Mouse (Mus musculus) midbrain, embryonic 14.5 days (tissue): ENCODE measurements around the gene Tmem208. TPM values are rescaled to one million over a fixed set of nuclear protein-coding genes. Genes with fewer than 3 reads are reported as not detected.

Experiments used
- ATAC-seq: fragments of 200-750 bp; cut with Nextera tagmentation; 2 replicates; pipeline ENCODE4 v1.8.0; 2017; ENCODE audit warnings: moderate number of reproducible peaks, moderate library complexity; ENCODE audit not compliant: low FRiP score, low TSS enrichment
- DNase-seq: peaks from one replicate; pipeline ENCODE4 v3.0.0-alpha.2; 2015
- H3K27ac ChIP-seq: fragments of 300-500 bp; sonication (generic); replicated peaks from 2 replicates; pipeline ENCODE4 v1.5.1; 2014; ENCODE audit warnings: mild to moderate bottlenecking, low read depth, low read length, moderate library complexity
- H3K27me3 ChIP-seq: fragments of 300-500 bp; sonication (generic); 2 replicates; pipeline ENCODE4 v1.6.1; 2014; ENCODE audit warnings: low read length, control low read depth, mixed read lengths; ENCODE audit not compliant: control insufficient read depth, insufficient read depth
- H3K36me3 ChIP-seq: fragments of 300-500 bp; sonication (generic); 2 replicates; pipeline ENCODE4 v1.6.1; 2014; ENCODE audit warnings: low read length, control low read depth; ENCODE audit not compliant: control insufficient read depth, insufficient read depth
- H3K4me1 ChIP-seq: fragments of 300-500 bp; sonication (generic); 2 replicates; pipeline ENCODE4 v1.6.1; 2014; ENCODE audit warnings: mild to moderate bottlenecking, antibody characterized with exemption, low read length, control low read depth; ENCODE audit not compliant: control insufficient read depth, insufficient read depth
- H3K4me2 ChIP-seq: fragments of 300-500 bp; sonication (generic); 2 replicates; pipeline ENCODE4 v1.6.1; 2014; ENCODE audit warnings: mild to moderate bottlenecking, low read length, moderate library complexity
- H3K4me3 ChIP-seq: fragments of 300-500 bp; sonication (generic); replicated peaks from 2 replicates; pipeline ENCODE4 v1.5.1; 2014; ENCODE audit warnings: low read depth, low read length
- H3K9ac ChIP-seq: fragments of 300-500 bp; sonication (generic); replicated peaks from 2 replicates; pipeline ENCODE4 v1.6.1; 2014; ENCODE audit warnings: mild to moderate bottlenecking, low read length, moderate library complexity
- H3K9me3 ChIP-seq: fragments of 300-500 bp; sonication (generic); 2 replicates; pipeline ENCODE4 v1.6.1; 2016; ENCODE audit warnings: low read length, control low read depth, mixed read lengths; ENCODE audit not compliant: control insufficient read depth
- WGBS: fragments of 180-500 bp; shearing (Covaris S2); extraction: QIAGEN DNeasy Blood & Tissue Kit; methylation state at CpG from one replicate; pipeline ENCODE4 v1.1.7; 2014; 5-methylcytosine and 5-hydroxymethylcytosine counted together
- polyA plus RNA-seq: library from polyadenylated mRNA; unstranded; fragments of >200 nt; fragmentation: Nextera tagmentation; extraction: Ambion mirVana; gene quantifications from 2 replicates; pipeline ENCODE4 v1.2.1, GENCODE M21; 2014

Tmem208 gene
- polyA plus RNA-seq, 1 experiment from 2014 or later: 122 TPM

DNA sequence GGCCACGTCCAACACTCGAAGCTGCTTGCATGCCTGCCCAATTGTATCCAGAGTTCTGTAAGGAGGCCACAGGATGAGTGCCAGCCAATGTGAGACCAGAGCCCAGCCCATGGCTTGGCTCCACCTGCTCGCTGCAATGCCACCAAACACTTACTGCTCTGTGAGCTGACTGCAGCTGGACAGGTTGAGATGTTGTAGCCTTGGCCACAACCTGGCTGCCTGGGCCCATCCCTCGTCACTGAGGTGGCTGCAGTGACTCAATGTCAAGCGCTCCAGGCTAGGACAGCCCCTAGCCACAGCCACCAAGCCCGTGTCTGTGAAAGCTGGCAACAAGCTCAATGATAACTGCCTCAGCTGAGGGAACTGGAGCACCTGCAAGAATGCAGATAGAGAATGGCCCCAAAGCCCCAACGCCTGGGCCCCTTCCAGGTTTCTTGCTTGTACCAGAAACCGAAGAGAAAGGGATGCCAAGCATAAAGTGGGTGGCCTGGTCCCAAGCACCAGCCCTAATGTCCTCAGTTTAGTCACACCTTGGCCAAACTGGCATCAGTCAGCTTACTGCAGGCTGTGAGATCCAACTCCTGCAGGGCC is 13.2 kb upstream of the Tmem208 start:
- H3K4me3 ChIP-seq: no peak overlapping the region
- no peak overlapping the region for H3K9ac ChIP-seq
- H3K36me3 ChIP-seq: peaks cover 77% of the 10 kb centered on the region
- H3K27me3 ChIP-seq: no peaks in the 10 kb centered on the region
- H3K9me3 ChIP-seq: no peaks in the 10 kb centered on the region
- no peak overlapping the region for H3K27ac ChIP-seq
- DNase-seq: no peak
- H3K4me1 ChIP-seq: no peaks in the 10 kb centered on the region
- no peak overlapping the region for H3K4me2 ChIP-seq
- 94% methylated on average over 8 of the region's 8 CpGs for WGBS
- no peak for ATAC-seq

- Histone ChIP-seq H3K4me2 (no peak overlapping the region), H3K27ac (no peak overlapping the region), H3K4me3 (no peak overlapping the region), H3K27me3 (no peaks in the 10 kb centered on the region), H3K9me3 (no peaks in the 10 kb centered on the region), H3K36me3 (peaks cover 77% of the 10 kb centered on the region), H3K4me1 (no peaks in the 10 kb centered on the region), H3K9ac (no peak overlapping the region)
- ATAC-seq (no peak), DNase-seq (no peak)
- 85% methylated on average over 9 of the region's 9 CpGs for WGBS
These were observed 12.3 kb upstream of the Tmem208 start for GRCm38 (mm10) chr8:105313622-105314402.

GRCm38 (mm10) chr8:105315073-105315769 is 10.9 kb upstream of the Tmem208 start:
- WGBS: 92% methylated on average over 18 of the region's 18 CpGs
- no peak; the same call in 1 of the 2 replicates for ATAC-seq

DNA sequence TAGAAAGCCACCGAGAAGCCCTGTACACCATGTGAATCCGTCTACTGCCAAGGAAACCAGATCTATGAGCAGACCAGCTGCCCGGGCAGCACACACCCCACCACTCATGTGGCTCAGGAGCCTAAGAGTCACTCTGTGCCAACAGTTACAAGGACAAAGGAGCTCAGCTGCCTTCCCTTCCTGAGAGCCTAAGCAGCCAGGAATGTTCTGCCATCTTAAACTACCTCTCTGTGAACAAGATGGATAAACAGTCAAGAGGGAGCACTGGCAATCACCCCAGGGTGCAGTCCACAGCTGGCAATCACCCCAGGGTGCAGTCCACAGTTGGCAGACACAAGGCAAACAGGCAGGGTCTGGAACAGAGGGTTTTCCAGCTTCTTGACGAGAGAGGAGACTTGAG is 8.2 kb upstream of the Tmem208 start:
- Histone ChIP-seq H3K36me3 (peaks cover 69% of the 10 kb centered on the region), H3K4me2 (no peak overlapping the region), H3K27ac (no peak overlapping the region), H3K27me3 (no peaks in the 10 kb centered on the region), H3K4me3 (no peak overlapping the region), H3K4me1 (no peaks in the 10 kb centered on the region), H3K9ac (no peak overlapping the region), H3K9me3 (no peaks in the 10 kb centered on the region)
- no peak for DNase-seq
- WGBS: 89% methylated on average over 4 of the region's 4 CpGs
- no peak for ATAC-seq

More at GRCm38 (mm10) chr8:105315073-105315769, 10.9 kb upstream of the Tmem208 start:
- Histone ChIP-seq H3K27ac (no peak overlapping the region), H3K36me3 (peaks cover 76% of the 10 kb centered on the region), H3K27me3 (no peaks in the 10 kb centered on the region), H3K4me3 (no peak overlapping the region), H3K4me2 (no peak overlapping the region), H3K9ac (no peak overlapping the region), H3K9me3 (no peaks in the 10 kb centered on the region), H3K4me1 (no peaks in the 10 kb centered on the region)
- no peak for DNase-seq

DNA sequence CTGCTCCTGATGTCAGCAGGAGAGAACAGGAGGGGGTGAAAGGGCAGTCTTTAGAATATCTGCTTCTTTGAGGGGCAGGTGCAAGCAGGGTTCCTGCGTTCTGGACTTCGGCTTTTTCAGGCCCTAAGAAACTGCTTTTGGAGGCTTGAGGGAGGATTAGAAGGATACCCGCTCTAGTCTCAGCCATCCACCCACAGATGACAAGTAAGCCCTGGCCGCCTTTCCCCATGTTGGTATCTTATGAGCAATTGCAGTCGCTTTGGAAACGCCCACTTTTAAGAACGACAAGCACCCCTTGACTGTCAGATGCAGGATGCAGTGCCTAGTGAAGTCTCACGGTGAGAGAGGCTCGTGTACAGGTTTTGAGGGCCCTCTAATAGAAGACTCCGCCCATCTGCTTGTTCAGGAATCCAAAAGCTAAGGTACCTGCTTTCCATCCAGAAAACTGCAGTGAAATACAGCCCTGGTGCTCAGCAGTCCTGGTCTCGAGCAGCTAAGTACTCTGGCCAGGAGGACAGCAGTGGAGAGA is 7.4 kb upstream of the Tmem208 start:
- H3K27ac ChIP-seq: no peak overlapping the region
- ATAC-seq (no peak), DNase-seq (no peak)
- no peaks in the 10 kb centered on the region for H3K27me3 ChIP-seq
- 81% methylated on average over 11 of the region's 11 CpGs for WGBS
- no peak overlapping the region for H3K4me2 ChIP-seq
- H3K4me1 ChIP-seq: no peaks in the 10 kb centered on the region
- H3K36me3 ChIP-seq: peaks cover 67% of the 10 kb centered on the region
- no peak overlapping the region for H3K4me3 ChIP-seq
- no peak overlapping the region for H3K9ac ChIP-seq
- H3K9me3 ChIP-seq: no peaks in the 10 kb centered on the region

- no peak for ATAC-seq
- H3K27me3 ChIP-seq: no peaks in the 10 kb centered on the region
- H3K9me3 ChIP-seq: no peaks in the 10 kb centered on the region
- H3K27ac ChIP-seq: no peak overlapping the region
- whole genome bisulfite sequencing: 95% methylated on average over 4 of the region's 4 CpGs
- H3K9ac ChIP-seq: no peak overlapping the region
- no peak overlapping the region for H3K4me2 ChIP-seq
- peaks cover 34% of the 10 kb centered on the region for H3K36me3 ChIP-seq
- no peak overlapping the region for H3K4me3 ChIP-seq
- H3K4me1 ChIP-seq: peaks cover 16% of the 10 kb centered on the region
- no peak for DNase-seq
These were observed 3.0 kb upstream of the Tmem208 start for GRCm38 (mm10) chr8:105323183-105323582.

- peak overlapping the region; percentile 93 for H3K9ac ChIP-seq
- under 1% methylated on average over 12 of the region's 12 CpGs for WGBS
- peak overlapping the region; percentile 81 for H3K27ac ChIP-seq
- H3K9me3 ChIP-seq: no peaks in the 10 kb centered on the region
- ATAC-seq: peak; percentile 60
- H3K4me3 ChIP-seq: peak overlapping the region; percentile 88
- H3K4me1 ChIP-seq: peaks cover 16% of the 10 kb centered on the region
- peak; percentile 51 for DNase-seq
- peak overlapping the region; percentile 91 for H3K4me2 ChIP-seq
- H3K36me3 ChIP-seq: peaks cover 41% of the 10 kb centered on the region
- no peaks in the 10 kb centered on the region for H3K27me3 ChIP-seq
These were observed 487 bp upstream of the Tmem208 start for GRCm38 (mm10) chr8:105325641-105326093.

- Histone ChIP-seq H3K27me3 (no peaks in the 10 kb centered on the region), H3K9ac (peak overlapping the region; percentile 93), H3K4me2 (peak overlapping the region; percentile 91), H3K4me1 (peaks cover 16% of the 10 kb centered on the region), H3K27ac (peak overlapping the region; percentile 81; the same call in 1 of the 2 replicates), H3K9me3 (no peaks in the 10 kb centered on the region), H3K4me3 (peak overlapping the region; percentile 88), H3K36me3 (peaks cover 54% of the 10 kb centered on the region)
- no peak for DNase-seq
- WGBS: 45% methylated on average over 6 of the region's 6 CpGs
- no peak for ATAC-seq
These were observed 814 bp downstream of the Tmem208 start for GRCm38 (mm10) chr8:105326968-105327367.
